Mouse (Mus musculus) heart, adult 8-10 months (tissue): ENCODE measurements around the gene Gipc1. TPM values are rescaled to one million over a fixed set of nuclear protein-coding genes. Genes with fewer than 3 reads are reported as not detected.

ENCODE experiments used
- DNase-seq: peaks from one replicate; pipeline ENCODE4 v3.0.0; 2022; ENCODE audit warnings: low spot score
- total RNA-seq, 4 experiments: library from RNA; stranded (reverse); gene quantifications; 2 replicates each; pipeline ENCODE4 v1.2.4; 2022

Gipc1 gene
- total RNA-seq = 10 to 100 TPM; 21.4 to 25.1 (median 23.3) TPM

DNA sequence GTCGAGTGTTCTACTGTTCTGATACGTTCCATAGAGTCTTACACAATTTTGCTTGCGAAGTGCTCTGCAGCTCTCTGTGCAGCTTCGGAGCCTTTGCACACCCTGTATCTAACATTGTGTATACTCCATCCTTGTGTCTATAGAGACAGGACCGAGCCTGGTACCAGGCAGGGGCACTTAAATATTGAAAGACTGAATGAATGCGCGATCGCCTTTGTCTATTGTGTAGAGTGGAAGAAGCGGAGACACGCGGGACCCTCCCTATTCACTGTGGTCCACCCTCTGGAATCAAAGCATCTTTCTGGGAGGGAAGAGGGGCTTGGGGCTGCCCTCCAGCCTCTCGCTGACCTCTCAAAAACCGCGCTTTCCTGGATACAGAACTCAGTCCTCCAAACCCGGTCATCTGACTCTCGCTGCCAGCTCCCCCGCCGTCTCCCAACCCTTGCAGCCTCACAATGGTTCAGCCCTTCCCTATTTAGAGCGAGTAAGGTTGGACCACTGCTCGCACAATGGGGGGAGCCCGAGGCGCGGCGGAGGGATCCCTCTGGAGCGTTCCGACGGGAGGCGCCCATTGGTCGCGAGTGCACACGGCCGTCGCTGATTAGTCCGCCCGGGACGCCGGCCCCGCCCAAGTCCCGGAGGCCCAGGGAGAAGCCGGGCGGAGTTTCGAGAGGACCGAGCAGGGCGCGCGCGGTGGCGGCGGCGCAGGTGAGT, at the start of gene Gipc1:
Gene Gipc1, plus strand, starts transcription at position 648 of the 714 bp plus-strand sequence.
- DNase-seq = peak; percentile 97

DNA sequence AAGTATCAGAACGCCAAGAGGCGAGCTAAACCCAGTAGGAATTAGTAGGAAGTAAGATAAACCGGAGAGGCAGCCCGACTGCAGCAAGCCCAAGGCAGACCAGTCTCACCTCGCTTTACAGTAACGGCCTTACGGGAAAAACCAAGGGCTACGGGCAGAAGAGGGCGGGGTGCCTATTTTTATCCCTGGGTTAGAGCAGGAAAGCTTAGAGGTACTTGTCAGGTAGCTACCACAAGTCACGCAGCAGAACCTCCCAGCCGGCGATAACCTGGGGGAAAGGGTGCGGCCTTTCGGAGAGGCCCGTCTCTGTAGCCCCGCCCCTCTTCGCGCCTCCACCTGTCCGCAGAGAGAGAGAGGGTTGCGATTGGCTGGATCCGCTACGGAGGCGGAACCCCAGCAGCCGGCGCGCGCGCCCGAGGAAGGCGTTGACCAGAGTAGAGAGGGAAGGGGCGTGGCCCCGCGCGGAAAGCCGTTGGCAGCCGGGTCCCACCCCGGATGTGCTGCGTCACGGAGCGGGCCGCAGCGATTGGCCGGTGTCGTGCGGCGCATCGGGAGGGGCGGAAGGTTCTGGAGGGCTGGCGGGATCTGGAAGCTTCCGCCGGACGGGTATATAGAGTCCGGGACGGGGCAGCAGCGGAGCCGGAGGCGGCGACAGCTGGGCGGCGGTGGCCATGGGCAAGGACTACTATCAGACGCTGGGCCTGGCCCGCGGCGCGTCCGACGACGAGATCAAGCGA, 44.6 kb upstream of the Gipc1 start, which contains the start of the genes Tecr and Dnajb1:
Gene Tecr, minus strand, starts transcription at position 311 of the 737 bp plus-strand sequence.
Gene Dnajb1, plus strand, starts transcription at position 533 of the 737 bp plus-strand sequence.
- peak; percentile 99 for DNase-seq

DNA sequence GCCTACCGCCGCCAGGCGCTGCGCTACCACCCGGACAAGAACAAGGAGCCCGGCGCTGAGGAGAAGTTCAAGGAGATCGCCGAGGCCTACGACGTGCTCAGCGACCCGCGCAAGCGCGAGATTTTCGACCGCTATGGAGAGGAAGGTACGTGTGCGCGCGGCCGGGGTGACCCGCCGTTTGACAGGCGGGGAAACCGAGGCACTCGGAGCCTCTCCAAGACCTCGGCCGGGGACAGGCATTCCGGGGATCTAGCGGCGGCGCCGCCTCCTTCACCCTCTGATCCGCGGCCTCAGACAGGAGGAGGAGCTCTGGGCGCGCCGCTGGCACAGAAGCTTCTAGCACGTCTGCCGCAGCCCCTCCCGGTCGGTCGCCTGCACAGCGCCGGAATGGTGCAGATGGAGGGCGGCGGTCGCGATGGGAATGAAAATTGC, 44.1 kb upstream of the Gipc1 start:
- DNase-seq = peak; percentile 82

DNA sequence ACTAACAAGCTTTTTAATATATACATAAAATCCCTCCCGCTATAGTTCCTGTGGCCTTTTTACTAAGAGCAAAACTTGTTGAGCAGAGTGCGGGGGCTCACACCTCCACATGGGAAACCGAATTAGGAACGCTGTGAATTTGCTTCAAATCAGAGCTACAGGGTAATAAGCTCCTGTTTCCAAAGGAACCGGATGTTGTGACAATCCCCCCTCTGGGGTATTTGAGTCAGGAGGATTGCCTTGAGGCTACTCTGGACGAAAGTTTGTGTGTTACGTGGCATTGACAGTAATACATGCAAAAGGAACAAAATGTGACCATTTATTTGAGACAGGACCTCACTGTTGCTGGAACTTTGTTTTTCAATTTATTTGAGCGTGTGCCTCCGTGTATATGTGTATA, 43.4 kb upstream of the Gipc1 start:
- DNase-seq = no peak

DNA sequence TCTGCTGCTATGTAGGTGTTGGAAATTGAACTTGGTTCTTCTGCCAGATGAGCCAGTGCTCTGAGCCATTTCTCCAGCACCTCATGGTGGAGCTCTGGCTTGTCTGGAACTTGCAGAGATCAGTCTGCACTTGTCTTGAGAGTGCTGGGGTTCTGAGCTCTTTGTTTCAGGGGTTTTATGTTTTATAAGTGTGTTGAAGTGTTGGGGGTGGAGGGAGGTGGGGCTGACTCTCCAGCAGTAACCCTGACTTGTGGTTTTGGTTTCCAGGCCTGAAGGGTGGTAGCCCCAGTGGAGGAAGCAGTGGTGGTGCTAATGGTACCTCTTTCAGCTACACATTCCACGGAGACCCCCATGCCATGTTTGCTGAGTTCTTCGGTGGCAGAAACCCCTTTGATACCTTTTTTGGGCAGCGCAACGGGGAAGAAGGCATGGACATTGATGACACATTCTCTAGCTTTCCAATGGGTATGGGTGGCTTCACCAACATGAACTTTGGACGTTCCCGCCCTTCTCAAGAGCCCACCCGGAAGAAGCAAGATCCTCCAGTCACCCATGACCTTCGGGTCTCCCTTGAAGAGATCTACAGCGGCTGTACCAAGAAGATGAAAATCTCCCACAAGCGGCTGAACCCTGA, 42.8 kb upstream of the Gipc1 start:
- DNase-seq = no peak

GRCm38 (mm10) chr8:83611921-83612320, 40.6 kb upstream of the Gipc1 start:
- no peak for DNase-seq

- no peak for DNase-seq
Measured at GRCm38 (mm10) chr8:83613695-83614094, 38.8 kb upstream of the Gipc1 start.

DNA sequence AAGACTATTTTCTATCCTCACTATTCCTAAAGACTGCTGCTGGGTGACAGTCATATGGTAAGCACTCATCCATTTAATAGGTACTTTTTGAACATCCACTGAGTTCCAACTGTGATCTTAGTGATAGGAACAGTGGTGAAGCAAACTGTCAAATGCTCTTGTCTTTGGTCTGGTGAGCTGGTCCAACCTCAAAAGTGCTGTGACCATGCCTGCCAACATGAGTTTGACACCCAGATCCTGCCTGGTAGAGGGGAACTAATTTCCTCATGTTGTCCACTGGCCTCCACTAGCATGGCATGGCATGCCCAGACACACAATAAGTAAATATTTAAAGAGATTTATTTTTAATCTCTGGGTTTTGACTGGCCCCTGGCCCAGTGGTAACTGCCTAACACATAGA, 35.9 kb upstream of the Gipc1 start:
- DNase-seq = no peak

- no peak for DNase-seq
Measured at GRCm38 (mm10) chr8:83617111-83617510, 35.4 kb upstream of the Gipc1 start.

DNA sequence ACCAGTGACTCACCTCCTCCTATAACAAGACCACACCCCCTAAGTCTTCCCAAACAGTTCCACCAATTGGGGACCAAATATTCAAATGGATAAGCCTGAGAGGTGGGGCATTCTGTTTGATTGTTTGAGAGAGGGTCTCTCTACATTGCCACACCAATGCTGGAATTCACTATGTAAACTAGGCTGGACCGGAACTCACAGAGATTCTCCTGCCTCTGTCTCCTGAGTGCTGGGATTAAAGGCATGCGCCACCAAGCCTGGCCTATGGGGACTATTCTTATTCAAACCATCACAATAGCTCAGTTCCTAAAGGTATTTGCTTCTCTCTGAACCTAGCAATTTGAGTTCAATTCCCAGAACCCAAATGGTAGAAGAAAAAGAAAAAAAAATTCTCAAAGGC, 33.9 kb upstream of the Gipc1 start:
- no peak for DNase-seq

GRCm38 (mm10) chr8:83619568-83620285, 32.8 kb upstream of the Gipc1 start:
- DNase-seq = no peak

DNA sequence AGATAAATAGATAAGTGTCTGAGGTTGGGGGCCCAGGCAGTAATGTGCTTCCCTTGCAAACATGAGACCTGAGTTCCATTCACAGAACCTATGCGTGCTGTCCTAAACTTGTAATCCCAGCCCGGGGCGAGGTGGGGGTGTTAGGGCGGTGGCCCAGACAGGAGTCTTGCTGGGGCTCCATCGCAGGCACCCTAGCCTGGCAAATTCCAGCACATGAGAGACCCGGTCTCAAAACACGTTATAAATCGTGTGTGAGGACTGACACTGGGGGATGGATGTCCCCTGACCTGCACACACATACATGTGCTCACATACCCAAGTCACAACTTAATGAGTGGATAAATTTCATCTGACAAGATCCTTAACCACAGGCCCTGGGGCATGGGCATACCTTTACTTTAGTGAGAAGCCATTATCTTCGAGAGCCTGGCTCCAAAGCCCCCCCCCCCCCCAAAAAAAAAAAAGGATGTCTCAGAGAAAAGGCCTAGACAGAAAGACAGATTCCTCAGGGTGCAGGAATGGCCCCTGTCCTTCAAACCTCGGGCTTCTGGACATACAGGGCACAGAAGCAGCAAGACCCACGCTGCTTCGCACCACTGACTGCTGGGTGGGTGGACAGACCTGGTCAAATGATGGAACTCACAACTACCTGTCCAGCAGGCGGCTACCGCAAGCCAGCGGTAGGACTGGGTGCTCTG, 30.6 kb upstream of the Gipc1 start:
- no peak for DNase-seq

DNA sequence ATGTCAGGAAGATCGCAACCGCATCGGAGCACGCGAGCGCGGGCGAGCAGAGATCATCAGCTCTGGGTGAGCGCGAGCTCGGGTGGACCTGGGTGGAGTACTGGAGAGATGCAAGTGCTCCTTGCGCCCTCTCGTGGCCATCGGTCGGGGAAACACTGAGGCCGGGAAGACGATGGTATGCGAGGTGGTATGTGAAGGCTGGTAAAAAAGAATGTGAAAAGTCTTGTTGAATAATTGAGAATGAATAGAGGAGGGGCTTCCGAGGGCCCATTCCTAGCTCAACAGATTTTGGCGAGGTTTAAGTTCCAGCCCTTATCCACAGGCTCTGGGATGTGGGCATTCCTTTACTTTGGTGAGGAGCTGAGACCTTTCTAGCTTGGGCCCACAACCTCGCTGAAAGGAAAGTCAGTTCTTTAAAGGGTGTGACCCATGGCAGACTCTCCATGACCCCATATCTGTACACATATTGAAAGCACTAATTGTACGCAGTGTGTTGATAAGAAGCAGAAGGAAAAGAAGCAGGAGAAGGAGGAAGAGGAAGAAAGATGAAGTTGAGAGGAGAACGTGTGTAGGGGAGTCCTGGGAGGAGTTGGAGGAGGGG, 30.0 kb upstream of the Gipc1 start:
- DNase-seq = peak; percentile 82

DNA sequence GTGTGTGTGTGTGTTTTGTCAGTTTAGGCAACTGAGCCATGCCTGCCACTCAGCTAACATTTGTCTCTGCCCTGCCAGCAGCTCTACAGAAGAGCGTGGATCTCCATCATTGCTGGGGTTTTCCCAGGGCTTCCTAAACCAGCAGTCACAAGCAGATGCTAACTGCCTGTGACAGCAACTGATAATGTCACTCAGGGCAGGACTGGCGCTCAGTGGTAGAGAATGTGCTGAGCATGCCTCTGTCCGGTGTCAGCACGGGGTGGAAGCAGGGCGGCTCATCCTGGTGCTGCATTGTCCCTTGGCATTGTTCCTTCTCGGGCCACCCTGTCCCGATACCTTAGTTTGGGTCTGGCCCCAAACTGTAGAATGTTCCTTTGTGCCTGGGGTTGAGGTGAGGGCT, 28.9 kb upstream of the Gipc1 start:
- DNase-seq = no peak

GRCm38 (mm10) chr8:83624739-83625138, 27.7 kb upstream of the Gipc1 start:
- no peak for DNase-seq

- DNase-seq = no peak
Measured at GRCm38 (mm10) chr8:83625676-83626299, 26.7 kb upstream of the Gipc1 start.

- no peak for DNase-seq
Measured at GRCm38 (mm10) chr8:83632083-83632707, 20.3 kb upstream of the Gipc1 start.

DNA sequence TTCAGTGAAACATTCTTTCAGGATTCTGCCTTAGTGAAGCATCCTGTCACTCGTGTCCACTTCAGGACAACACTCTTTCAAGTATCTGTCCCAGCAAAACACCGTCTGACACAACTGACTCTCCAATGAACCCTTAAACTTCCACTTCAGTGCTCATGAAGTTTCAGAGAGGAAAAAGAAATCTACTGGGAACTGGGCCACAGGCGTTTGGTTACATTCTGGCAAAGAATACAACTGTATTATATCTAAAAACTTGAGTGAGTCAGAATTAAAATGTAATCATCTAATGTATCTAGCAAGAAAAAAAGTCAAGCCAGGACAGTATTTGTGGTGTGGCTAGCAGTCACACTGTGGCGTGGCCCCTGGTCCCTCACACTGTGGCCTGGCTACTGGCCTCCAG, 13.6 kb upstream of the Gipc1 start:
- DNase-seq = no peak

GRCm38 (mm10) chr8:83639649-83640048, 12.8 kb upstream of the Gipc1 start:
- no peak for DNase-seq

DNA sequence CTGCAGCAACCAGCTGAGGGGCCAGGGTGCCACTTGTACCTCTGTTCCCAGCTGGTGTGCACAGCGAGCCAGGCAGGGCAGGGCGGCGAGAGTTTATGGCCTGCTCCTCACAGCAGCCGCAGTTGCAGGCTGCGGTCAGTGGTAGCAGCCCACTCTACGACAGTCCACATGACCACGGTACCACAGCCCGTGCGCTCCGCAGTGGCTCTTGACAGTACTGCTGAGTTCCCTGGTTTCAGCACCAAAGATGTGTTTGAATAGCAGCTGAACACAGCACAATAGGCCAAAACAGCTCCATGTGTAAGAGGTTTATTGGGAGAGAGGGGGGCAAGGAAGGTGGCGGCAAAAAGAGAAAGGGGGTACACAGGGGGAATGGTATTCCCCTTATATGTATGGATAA, 5.0 kb upstream of the Gipc1 start:
- DNase-seq = no peak
